ENCODE assay signal across 8 mouse cellular contexts in the genomic region with DNA sequence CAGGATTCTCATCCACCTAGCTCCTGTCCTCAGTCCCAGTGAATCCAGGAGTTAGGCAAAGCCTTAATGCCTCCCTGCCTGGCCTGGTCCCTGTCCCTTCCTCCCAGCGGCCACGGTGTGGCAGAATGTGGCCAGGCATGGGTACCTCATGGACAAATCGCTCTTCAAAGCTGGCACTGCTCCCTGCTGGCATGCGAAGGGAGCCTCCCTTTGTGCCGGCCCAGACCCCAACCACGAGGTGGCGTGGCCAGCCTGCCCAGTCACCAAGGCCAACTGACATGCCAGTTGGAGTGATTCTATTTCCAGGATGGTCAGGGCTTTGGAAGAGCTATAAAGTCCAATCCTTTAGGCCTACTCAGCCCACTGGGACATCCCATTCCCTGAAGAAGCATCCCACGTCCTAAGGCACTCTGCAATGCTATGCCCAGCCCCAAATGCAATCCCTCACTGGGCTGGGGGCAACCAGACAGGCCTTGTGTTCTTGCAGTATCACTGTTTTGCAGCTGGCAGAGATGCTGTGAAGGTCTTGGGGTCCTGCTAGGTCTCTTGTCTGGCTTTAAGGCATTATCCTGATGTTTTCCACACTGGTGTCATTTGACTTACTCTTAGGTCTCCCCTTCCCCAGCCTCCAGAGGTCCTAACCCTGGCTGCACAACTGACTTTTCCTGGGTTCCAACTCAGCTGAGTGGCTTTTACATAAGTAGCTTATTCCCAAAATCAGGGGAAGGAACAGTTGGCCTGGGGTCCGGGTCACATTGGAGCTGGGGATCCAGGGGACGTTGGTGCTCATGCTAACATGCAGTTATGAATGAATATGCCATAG. TPM values are rescaled to one million over a fixed set of nuclear protein-coding genes. Genes with fewer than 3 reads are reported as not detected.
DNase-seq lines count a peak whose midpoint lies in the region; ATAC-seq and TF ChIP-seq lines count a peak whose summit lies in the region.

No protein-coding gene starts in this region.

- ATAC-seq in lung, embryonic 14.5 days (ENCODE audit: insufficient read depth): no peak

- WGBS in lung, embryonic 14.5 days: 82% methylated on average over 10 of the region's 10 CpGs
- WGBS in lung, adult 2 months: 69% methylated on average over 10 of the region's 10 CpGs

- H3K36me3 ChIP-seq in lung, embryonic 14.5 days (ENCODE audit: insufficient read depth): no peaks in the 10 kb centered on the region
- no peaks in the 10 kb centered on the region for H3K36me3 ChIP-seq in myocyte (ENCODE audit: control insufficient read depth, insufficient read depth)

- no peaks in the 10 kb centered on the region for H3K27me3 ChIP-seq in lung, embryonic 14.5 days (ENCODE audit: insufficient read depth, low read length)
- H3K27me3 ChIP-seq in myocyte (ENCODE audit: control insufficient read depth, insufficient read depth, insufficient read length): no peaks in the 10 kb centered on the region

- H3K79me2 ChIP-seq in myocyte (ENCODE audit: control insufficient read depth, insufficient read depth): no peaks in the 10 kb centered on the region

- no peak overlapping the region for H3K4me2 ChIP-seq in lung, embryonic 14.5 days
- H3K4me2 ChIP-seq in myocyte (ENCODE audit: low read depth): peak overlapping the region; percentile 58

- no peak for TF ChIP-seq POLR2A in lung, adult 2 months (IDR thresholded peaks at IDR 0.05; ENCODE audit: borderline replicate concordance, extremely low read depth, low read depth, low read length)
- TF ChIP-seq POLR2A in myocyte (IDR thresholded peaks at IDR 0.05; ENCODE audit: insufficient read length, low read depth): peak; percentile 50

- H3K9ac ChIP-seq in lung, embryonic 14.5 days: no peak overlapping the region

- no peak overlapping the region for H3K4me3 ChIP-seq in lung, embryonic 14.5 days (ENCODE audit: low read depth, low read length)
- no peak overlapping the region for H3K4me3 ChIP-seq in lung, adult 2 months (replicated peaks; ENCODE audit: extremely low read depth, low read depth, low read length)
- H3K4me3 ChIP-seq in myocyte: no peak overlapping the region

- H3K4me1 ChIP-seq in lung, embryonic 14.5 days (ENCODE audit: insufficient read depth): peaks cover 39% of the 10 kb centered on the region
- H3K4me1 ChIP-seq in lung, adult 2 months (ENCODE audit: control insufficient read depth, insufficient read depth, low read length): no peaks in the 10 kb centered on the region

- TF ChIP-seq CTCF in lung, embryonic 14.5 days (IDR thresholded peaks at IDR 0.05; ENCODE audit: low read depth): peak; percentile 67
- TF ChIP-seq CTCF in lung, adult 2 months (IDR thresholded peaks at IDR 0.05; ENCODE audit: insufficient read depth, low read length): no peak

- no peak overlapping the region for H3ac ChIP-seq in myocyte (ENCODE audit: control insufficient read depth, insufficient read length)

- no peak overlapping the region for H3K27ac ChIP-seq in lung, embryonic 14.5 days (ENCODE audit: low read depth)

- peak; percentile 37 for DNase-seq in lung, embryonic 14.5 days
- no peak for DNase-seq in lung, adult 2 months
- DNase-seq in cerebellum, adult 11-12 months: peak; percentile 91
- peak; percentile 73 to 75 for DNase-seq in gastrocnemius, postnatal 36 days
- no peak for DNase-seq in spleen, adult 12 weeks (ENCODE audit: low spot score)
- DNase-seq in thymus, postnatal 10 days (ENCODE audit: low spot score in 2 of 2): no peak
- DNase-seq in urinary bladder, postnatal 14 days (ENCODE audit: low spot score): no peak

- intact Hi-C loops in gastrocnemius, postnatal 36 days (cut with DNase I): no loop called here

- H3K9me3 ChIP-seq in lung, embryonic 14.5 days (ENCODE audit: low read depth, low read length): no peaks in the 10 kb centered on the region

TF ChIP-seq in myocyte, 11 proteins besides CTCF, POLR2A, EP300 and RAD21:
- TF ChIP-seq MAX (IDR thresholded peaks at IDR 0.05; ENCODE audit: low read depth): no peak
- no peak for TF ChIP-seq E2F4 (IDR thresholded peaks at IDR 0.05; ENCODE audit: insufficient read depth)
- TF ChIP-seq CEBPB (IDR thresholded peaks at IDR 0.05; ENCODE audit: insufficient read depth, poor library complexity, severe bottlenecking): no peak
- TF ChIP-seq MYOD1 (IDR thresholded peaks at IDR 0.05; ENCODE audit: control insufficient read depth in 1 of 3, insufficient read length in 2 of 3, low read depth in 2 of 3): peak in 2 of 3 experiments; percentile 51 to 79
- TF ChIP-seq MYOG (IDR thresholded peaks at IDR 0.05; ENCODE audit: control insufficient read depth in 1 of 3, insufficient read depth in 1 of 3, insufficient read length in 2 of 3, low read depth in 2 of 3): peak in 2 of 3 experiments; percentile 27 to 84
- TF ChIP-seq TCF3 (IDR thresholded peaks at IDR 0.05; ENCODE audit: insufficient read length, low read depth): no peak
- TF ChIP-seq SRF (IDR thresholded peaks at IDR 0.05; ENCODE audit: control insufficient read depth, insufficient read length, low read depth): peak; percentile 50
- peak; percentile 79 for TF ChIP-seq POLR2AphosphoS2 (IDR thresholded peaks at IDR 0.05; ENCODE audit: insufficient read length, low read depth)
- no peak for TF ChIP-seq TCF12 (IDR thresholded peaks at IDR 0.05; ENCODE audit: insufficient read depth, poor library complexity, severe bottlenecking)

RNA-seq across cellular contexts. Expression of a gene that starts 17.7 kb away (rescaled TPM):
- polyA plus RNA-seq in lung, embryonic 14.5 days (2014; fragmentation: Nextera tagmentation; extraction: Ambion mirVana): 20.3 and 31.0 TPM in 2 replicates
- polyA plus RNA-seq in lung, adult 2 months (2012; rRNA removed): 8.0 and 10.3 TPM in 2 replicates
- total RNA-seq in gastrocnemius, postnatal 36 days (2021): 1 to 10 TPM; 1.8 to 6.1 TPM
- polyA plus RNA-seq in myocyte (2012; fragmentation: generic; extraction: Trizol): 73.3 TPM

RNA-seq across cellular contexts. Expression of a gene that starts 51.5 kb away (rescaled TPM):
- 1.5 and 2.5 TPM in 2 replicates for polyA plus RNA-seq in lung, embryonic 14.5 days (2014; fragmentation: Nextera tagmentation; extraction: Ambion mirVana)
- polyA plus RNA-seq in lung, adult 2 months (2012; rRNA removed): 4.1 and 64.7 TPM in 2 replicates
- total RNA-seq in gastrocnemius, postnatal 36 days (2021): over 10,000 TPM; 32,612 to 32,921 TPM
- 2,107 TPM for polyA plus RNA-seq in myocyte (2012; fragmentation: generic; extraction: Trizol)

Comparison
In these comparisons a context has a peak if more than half of its experiments do, and no peak if none do; other contexts are left out.
1. DNase-seq: peak in lung, embryonic 14.5 days (single experiment), cerebellum, adult 11-12 months (single experiment) and gastrocnemius, postnatal 36 days (2 of 2); none in lung, adult 2 months (single experiment), spleen, adult 12 weeks (single experiment), thymus, postnatal 10 days (0 of 2) and urinary bladder, postnatal 14 days (single experiment).
2. RNA of a gene that starts 51.5 kb away (polyA plus RNA-seq): 2,107 TPM in myocyte (single experiment); 4.1 to 64.7 TPM in lung, adult 2 months and 1.5 to 2.5 TPM in lung, embryonic 14.5 days; every median in the first group is over 10 times any median in the second.